Mouse (Mus musculus): ENCODE results near the gene Mb21d2.

Mb21d2 gene

DNA sequence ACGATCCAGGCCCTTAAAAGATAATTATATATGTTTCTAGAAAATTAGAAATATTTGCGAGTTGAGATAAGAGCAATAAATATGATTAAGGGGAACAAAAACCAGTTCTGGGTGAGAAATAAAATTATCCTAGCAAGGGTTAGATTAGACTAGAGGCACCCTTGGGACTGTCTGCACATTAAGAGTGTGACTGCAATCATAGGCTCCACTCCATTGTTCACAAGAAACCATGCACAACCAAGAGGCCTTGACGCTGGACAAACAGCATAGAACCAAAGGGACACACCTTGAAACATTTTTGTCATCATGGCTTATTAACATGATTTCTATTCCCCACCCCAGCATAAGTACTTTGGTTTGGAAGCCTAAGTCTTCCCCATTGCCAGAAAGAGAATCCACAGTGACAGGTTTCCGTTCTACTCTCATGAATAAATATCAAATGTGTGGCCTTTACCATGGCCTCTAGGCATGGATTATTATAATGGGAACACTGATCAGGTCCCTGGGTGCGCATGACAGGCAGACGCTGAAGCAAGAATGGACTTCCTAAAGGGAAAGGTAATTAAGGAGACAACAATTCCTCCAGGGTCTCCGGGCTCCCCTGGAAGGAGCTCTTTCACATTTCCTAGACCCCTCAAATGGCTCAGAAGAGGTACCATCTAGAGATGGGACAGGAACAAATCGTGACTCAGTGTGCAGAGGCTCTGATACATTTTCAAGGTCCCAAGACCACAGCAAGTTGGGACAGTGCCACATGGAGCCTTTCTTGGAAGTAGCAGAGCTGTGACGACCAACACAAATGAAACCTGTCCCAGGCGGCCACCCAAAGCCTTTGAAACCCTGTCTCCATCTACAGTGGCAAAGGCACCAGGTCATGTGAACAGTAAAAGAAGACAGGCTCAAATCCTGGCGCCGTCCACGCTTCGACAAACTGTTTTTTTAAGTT lies 26.6 kb downstream of the Mb21d2 start:
- no peak for DNase-seq (ENCODE audit: low read depth, low spot score)

DNA sequence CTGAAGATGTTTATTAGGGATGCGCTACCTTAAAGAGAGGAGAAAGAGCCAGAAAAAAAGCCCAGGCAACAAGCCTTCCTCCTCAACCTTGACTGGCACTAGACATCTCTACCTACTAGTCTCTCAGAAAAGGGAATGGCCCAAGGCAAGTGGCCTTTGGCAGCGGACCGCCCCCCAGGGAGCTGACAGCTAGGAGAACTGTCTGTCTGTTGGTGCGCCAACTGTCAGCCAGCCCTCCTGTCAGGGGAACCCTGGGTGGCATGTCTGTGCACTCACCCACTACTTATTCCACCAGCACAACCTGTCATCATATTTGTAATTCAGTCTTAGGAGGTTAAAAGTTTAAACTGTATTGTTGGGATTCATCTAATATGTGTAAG lies 30.3 kb downstream of the Mb21d2 start:
- no peak for DNase-seq (ENCODE audit: low read depth, low spot score)

GRCm38 (mm10) chr16:28898509-28899160 lies 30.8 kb downstream of the Mb21d2 start:
- no peak for DNase-seq (ENCODE audit: low read depth, low spot score)

DNA sequence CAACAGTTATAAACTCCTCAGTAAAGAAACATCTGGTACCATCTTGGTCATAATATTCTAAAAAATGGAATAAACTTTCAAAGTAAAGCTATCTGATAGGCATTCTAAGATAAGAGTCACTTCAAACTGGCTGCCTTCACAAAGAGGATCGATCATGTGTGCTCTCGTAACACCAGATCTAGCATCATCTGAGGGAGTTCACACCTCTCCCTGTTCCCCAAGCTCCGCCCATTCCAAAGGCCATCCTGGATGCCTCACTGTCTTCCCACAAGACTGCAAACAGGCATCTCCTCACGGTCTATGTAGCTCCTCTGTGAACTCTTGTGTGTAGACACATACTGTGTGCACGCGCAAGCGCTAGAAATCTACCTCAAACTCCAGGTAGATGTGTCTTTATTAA lies 32.9 kb downstream of the Mb21d2 start:
- DNase-seq (ENCODE audit: low read depth, low spot score), result no peak

DNA sequence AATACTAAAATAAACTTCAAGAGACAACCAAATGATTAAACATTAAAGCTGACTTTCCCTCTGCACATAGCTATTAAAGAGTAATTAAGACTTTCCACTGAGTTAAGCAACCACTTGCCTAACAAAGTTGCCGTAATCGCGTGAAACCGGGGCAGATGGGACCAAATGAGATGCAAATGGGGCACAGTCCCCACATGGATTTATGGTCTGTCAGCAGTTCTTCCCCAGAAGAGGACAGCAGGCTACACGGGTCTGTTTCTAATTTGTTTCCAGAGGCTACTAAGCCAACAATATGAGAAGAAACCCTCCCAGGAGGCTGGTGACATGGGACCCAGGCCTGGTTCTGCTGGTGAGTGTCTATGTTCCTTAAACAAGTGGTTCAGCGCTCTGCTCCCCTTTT lies 34.6 kb downstream of the Mb21d2 start:
- no peak for DNase-seq (ENCODE audit: low read depth, low spot score)

- DNase-seq (ENCODE audit: low read depth, low spot score), result no peak
Observed at GRCm38 (mm10) chr16:28893266-28893665, 36.2 kb downstream of the Mb21d2 start.

- no peak for DNase-seq (ENCODE audit: low read depth, low spot score)
Observed at GRCm38 (mm10) chr16:28886201-28886745, 43.2 kb downstream of the Mb21d2 start.

- DNase-seq (ENCODE audit: low read depth, low spot score), result no peak
Observed at GRCm38 (mm10) chr16:28885474-28885873, 44.0 kb downstream of the Mb21d2 start.

DNA sequence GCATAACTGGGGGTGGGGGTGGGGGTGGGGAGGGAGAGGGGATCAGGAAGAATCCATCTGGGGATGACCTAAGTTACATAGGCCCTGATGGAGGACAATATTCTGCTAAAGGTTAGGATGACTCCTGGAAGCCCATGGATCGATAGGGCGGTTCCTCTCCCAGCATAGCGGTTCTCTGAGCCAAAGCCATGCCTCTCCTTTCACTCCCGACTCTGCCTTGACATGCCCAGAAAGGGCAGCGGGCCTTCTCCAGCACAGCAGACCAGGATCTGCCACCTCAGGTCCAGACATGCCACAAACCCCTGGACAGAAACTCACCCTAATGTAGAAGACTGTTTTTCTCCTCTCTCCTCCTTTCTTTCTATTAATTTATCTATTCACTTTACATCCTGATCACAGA lies 44.8 kb downstream of the Mb21d2 start:
- DNase-seq (ENCODE audit: low read depth, low spot score), result no peak

GRCm38 (mm10) chr16:28883649-28884048 lies 45.8 kb downstream of the Mb21d2 start:
- DNase-seq (ENCODE audit: low read depth, low spot score), result no peak

- DNase-seq (ENCODE audit: low read depth, low spot score), result no peak
Observed at GRCm38 (mm10) chr16:28882687-28883428, 46.6 kb downstream of the Mb21d2 start.

GRCm38 (mm10) chr16:28881787-28882186 lies 47.7 kb downstream of the Mb21d2 start:
- DNase-seq (ENCODE audit: low read depth, low spot score), result no peak

GRCm38 (mm10) chr16:28880756-28881155 lies 48.7 kb downstream of the Mb21d2 start:
- DNase-seq (ENCODE audit: low read depth, low spot score), result no peak

GRCm38 (mm10) chr16:28880307-28880681 lies 49.2 kb downstream of the Mb21d2 start:
- DNase-seq (ENCODE audit: low read depth, low spot score), result no peak

GRCm38 (mm10) chr16:28879636-28880306 lies 49.7 kb downstream of the Mb21d2 start:
- no peak for DNase-seq (ENCODE audit: low read depth, low spot score)

DNA sequence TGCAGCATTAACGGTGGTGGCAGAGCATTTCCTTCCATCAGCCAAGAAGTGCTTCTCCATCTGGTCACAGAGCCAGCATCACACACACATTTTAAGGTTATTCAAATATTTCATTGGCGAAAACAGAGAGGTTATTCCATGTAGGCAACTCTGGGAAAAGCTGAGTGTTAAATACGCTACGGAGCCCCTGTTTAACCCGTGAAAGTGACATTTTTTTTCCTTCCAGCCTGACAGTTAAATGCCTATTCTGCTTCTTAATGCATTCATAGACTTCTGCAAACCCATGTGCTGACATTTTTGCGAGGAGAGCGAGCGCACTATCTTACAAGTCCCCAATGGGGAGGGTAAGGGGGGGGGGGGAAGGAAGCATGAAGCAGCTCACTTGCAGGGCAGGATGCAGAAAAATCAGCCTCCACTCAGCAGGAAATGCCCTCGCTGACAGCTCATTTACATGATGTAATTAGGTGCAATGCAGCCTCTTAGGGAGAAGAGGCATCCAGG lies 52.3 kb downstream of the Mb21d2 start:
- no peak for DNase-seq (ENCODE audit: low read depth, low spot score)

GRCm38 (mm10) chr16:28873404-28873895 lies 56.0 kb downstream of the Mb21d2 start:
- DNase-seq (ENCODE audit: low read depth, low spot score), result no peak

DNA sequence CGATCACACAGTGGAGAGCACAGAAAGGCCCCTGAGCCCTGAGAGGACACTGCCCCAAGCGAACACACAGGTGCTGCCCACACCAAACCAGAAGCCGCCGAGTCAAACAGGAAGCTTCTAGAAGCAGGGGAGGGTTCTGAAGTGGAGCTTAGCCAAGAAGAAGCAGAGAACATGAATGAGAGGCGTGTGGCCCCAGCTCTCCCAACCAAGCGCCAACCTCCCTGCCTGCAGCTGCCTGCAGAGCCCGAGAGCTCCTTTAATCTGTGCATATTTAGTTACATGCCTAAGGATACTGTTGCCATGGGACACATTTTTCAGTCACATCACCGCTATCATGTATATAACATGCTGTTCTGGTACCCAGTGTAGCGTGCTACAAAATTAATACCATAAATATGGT lies 58.6 kb downstream of the Mb21d2 start:
- no peak for DNase-seq (ENCODE audit: low read depth, low spot score)

GRCm38 (mm10) chr16:28870456-28870855 lies 59.0 kb downstream of the Mb21d2 start:
- DNase-seq (ENCODE audit: low read depth, low spot score), result no peak

GRCm38 (mm10) chr16:28868864-28869263 lies 60.6 kb downstream of the Mb21d2 start:
- no peak for DNase-seq (ENCODE audit: low read depth, low spot score)
